Mouse (Mus musculus): ENCODE data around the gene Kctd21. TPM values are rescaled to one million over a fixed set of nuclear protein-coding genes. Genes with fewer than 3 reads are reported as not detected.

Kctd21 gene
- polyA plus RNA-seq, 1 experiment, result 6.8 TPM

Other genes with a start within 250 kb of the Kctd21 start
- gene Usp35, start 307 bp upstream of the Kctd21 start, polyA plus RNA-seq (2012; ENCODE audit: insufficient read depth, insufficient read length, missing spikeins), result 2.3 TPM in 1 of 2 replicates, not detected in the other
- gene Alg8, start 39.3 kb downstream of the Kctd21 start, polyA plus RNA-seq (2012; ENCODE audit: insufficient read depth, insufficient read length, missing spikeins), result 5.0 and 9.6 TPM in 2 replicates
- gene Ndufc2, start 67.7 kb downstream of the Kctd21 start, polyA plus RNA-seq (2012; ENCODE audit: insufficient read depth, insufficient read length, missing spikeins), result 931 and 1,246 TPM in 2 replicates
- gene Thrsp, start 85.4 kb downstream of the Kctd21 start, polyA plus RNA-seq (2012; ENCODE audit: insufficient read depth, insufficient read length, missing spikeins), result 5,792 and 7,164 TPM in 2 replicates
- 0.67 and 2.2 TPM in 2 replicates for gene Kctd14, start 119.0 kb downstream of the Kctd21 start, polyA plus RNA-seq (2012; ENCODE audit: insufficient read depth, insufficient read length, missing spikeins)
- 18.9 and 20.0 TPM in 2 replicates for gene Ints4, start 148.6 kb downstream of the Kctd21 start, polyA plus RNA-seq (2012; ENCODE audit: insufficient read depth, insufficient read length, missing spikeins)
- gene Aamdc, start 247.2 kb downstream of the Kctd21 start, polyA plus RNA-seq (2012; ENCODE audit: insufficient read depth, insufficient read length, missing spikeins), result 144 and 173 TPM in 2 replicates
- gene Rsf1, start 247.6 kb downstream of the Kctd21 start, polyA plus RNA-seq (2012; ENCODE audit: insufficient read depth, insufficient read length, missing spikeins), result 9.0 and 9.5 TPM in 2 replicates

All from brown adipose tissue, adult 24 weeks (tissue).